Mouse (Mus musculus) cerebellum, postnatal 36 days (tissue): ENCODE data around the gene Rtca.

ENCODE experiments used
- DNase-seq, 2 experiments: peaks; one replicate each; pipeline ENCODE4 v3.0.0; 2021 to 2022; ENCODE audit warnings: mixed read lengths in 2 of 2

Rtca gene

DNA sequence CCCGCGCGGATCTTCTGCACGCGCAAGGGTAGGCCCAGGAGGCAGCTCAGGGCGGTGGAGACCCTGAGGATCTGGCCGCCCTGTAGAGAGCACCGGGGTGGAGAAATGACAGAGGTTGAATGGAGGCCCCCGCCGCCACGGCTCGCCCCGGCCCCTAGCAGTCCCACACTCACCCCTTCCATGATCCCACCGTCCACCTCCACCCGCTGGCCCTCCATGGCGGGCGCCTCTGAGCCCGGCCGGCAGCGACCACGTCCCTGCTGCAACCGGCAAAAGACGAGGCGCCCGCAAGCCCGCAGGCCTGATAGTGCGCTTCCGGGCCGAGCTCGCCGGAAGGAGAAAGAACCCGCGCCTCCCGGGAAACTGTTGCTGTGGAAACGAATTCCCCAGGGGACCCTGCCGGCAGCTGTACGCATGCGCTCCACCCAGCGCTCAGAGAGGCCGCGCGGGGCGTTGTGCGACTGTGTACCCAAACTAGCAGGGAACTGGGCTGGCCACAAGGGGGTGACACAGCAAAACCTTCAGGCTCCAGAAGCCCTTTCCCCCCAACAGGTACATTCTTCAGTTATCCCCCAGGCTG lies at the start of gene Rtca:
Gene Rtca (minus strand): TSS at position 437 of the 580 bp plus-strand sequence.
- peak; percentile 99 for DNase-seq

GRCm38 (mm10) chr3:116551362-116551761 lies 43.4 kb upstream of the Rtca start:
- DNase-seq, result no peak

DNA sequence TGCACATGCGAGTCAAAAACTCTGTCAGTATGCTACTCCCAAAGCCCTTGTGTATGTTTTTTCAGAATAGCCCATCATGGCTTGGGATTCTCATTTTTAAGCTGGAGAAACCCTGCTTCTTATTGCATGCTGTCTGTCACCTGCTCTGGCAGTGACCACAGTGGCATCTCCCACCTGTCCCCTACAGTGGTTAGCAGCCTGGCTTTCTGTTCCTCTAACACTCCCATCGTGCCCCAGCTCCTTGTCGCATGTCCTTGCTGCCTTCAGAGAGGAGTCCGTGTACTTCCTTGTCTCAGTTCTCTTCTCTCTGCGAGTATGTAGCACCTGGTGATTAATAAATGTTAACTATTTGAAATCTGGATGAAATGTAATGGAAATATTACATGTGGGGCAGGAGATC lies 39.4 kb upstream of the Rtca start:
- no peak for DNase-seq

DNA sequence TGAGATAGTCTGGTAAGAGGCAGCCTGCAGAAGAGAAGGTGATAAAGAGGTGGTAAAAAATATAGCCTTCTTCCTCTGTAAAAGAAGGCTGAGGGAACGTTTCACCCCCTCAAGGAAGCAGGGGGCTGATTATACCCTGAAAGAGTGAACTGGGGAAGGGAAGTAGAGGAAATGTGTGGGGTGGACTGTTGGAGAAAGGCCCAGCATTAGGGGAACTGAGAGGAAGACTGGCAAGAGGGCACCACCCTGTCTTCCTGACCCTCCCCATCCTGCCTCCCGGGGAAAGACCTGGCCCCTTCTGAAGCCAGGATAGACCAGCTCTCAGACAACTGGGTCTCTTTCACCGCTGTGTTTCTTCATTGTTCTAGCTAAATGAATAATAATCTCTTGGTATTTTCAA lies 34.5 kb upstream of the Rtca start:
- DNase-seq, result no peak

DNA sequence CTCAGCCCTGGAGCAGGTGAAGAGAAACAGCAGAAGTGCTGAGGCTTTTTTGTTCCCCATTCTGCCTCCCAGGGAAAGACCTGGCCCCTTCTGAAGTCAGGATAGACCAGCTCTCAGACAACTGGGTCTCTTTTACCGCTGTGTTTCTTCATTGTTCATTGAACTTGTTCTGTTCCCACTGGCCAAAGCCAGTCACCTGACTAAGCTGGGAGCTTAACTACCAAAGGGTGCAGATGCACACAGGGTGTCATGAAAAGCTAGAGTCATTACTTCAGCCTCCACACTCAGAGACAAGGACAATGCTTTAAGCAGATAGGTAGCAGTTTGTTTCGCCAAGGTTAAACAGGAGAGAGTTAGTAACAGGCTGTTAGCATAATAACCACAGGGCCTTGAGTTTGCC lies 34.1 kb upstream of the Rtca start:
- DNase-seq, result no peak

GRCm38 (mm10) chr3:116537200-116537573 lies 29.2 kb upstream of the Rtca start:
- no peak for DNase-seq

DNA sequence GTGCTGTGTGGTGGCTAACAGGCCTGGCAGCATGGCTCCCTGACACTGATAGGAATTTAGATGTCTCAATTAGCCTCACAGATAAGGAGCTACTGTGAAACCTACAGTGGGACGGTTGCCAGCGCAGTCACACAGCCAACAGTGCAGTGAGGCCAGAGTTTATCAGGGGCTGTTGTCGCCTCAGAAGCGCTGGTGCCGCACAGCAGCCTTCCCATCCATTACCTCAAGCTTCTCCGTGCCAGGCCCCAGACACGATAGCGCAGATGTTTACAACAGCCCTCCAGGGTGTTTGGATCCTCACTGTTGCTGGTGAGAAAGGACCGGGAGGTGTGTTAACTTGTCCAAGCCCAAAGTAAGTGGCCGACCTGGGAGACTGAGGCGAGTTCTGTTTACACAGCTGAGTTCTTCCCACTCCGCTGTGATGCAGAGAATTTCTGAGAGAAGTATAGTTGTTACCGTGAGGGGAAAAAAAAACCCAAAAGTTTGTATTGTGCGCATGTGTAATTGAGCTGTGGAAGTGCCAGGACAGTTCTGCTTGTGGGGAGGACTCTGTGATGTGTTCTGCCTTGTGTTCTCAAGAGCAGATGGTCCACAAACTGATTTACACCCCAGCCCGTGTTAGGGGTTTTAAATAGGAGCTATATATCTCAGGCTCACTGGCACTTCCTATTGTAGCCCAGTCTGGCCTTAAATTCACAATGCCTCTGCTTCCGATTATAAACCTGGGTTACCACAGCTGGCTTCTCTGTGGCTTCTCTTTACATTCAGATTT lies 28.6 kb upstream of the Rtca start:
- no peak for DNase-seq

DNA sequence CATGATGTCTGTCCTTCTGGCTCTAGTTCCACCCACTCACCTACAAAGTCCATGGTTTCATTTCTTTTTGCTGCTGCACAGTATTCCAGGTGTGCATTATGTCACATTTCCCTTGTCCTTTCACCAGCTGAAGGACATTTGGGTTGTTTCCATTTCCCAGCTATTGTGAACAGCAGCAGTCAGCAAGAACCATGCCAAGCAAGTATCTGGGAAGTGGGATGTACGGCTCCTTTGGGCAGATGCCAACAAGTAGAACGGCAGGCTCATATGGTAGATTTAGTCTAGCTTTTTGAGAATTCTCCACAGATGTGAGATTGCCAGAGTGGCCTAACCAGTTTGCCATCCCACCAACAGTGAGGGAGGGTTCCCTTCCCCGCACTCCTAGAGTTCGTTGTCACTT lies 22.8 kb upstream of the Rtca start:
- DNase-seq, result no peak

- DNase-seq, result no peak
Observed at GRCm38 (mm10) chr3:116529741-116530140, 21.7 kb upstream of the Rtca start.

GRCm38 (mm10) chr3:116520141-116520761 lies 12.2 kb upstream of the Rtca start:
- DNase-seq, result no peak

DNA sequence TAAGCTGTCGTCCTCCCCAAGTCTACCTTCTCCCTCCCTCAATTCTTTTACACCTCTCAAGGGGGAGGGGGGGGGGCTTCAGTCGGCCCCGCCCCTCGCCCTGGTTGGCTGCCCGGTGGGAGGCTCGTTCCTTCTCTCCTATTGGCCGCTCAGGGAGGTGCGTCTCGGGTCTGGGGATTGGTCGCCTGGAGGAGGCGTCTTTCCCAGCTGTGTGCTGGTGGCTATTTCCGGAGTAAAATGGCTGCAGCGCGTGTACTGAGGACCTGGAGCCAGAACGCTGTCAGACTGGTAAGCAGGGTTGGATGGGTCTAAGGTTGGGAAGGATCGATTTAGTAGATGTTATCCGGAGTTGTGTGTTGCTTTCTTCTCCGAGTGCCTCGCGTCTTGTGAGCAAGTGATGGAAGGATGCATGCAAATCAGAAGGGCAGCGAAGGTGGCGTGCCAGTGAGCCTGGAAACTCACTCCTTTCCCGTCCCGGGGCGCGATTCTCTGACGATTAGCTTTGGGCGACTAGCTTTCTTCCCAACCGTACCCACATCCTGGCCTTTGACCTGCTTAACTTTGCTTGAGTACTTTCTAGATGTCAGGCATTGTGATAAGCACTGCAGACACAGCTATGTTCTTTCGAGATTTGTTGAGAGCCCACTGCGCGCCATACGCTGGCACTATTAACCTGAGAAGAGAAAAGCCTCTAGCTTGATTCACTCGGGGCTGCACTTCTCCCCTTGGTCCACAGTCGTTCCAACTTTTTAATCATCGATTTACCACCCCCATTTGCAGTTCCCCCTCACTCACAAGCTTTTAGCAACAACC lies 5.1 kb upstream of the Rtca start, which contains the start of gene Dbt:
Gene Dbt (plus strand): TSS at position 167 of the 813 bp plus-strand sequence.
- DNase-seq, result peak; percentile 71 to 81

DNA sequence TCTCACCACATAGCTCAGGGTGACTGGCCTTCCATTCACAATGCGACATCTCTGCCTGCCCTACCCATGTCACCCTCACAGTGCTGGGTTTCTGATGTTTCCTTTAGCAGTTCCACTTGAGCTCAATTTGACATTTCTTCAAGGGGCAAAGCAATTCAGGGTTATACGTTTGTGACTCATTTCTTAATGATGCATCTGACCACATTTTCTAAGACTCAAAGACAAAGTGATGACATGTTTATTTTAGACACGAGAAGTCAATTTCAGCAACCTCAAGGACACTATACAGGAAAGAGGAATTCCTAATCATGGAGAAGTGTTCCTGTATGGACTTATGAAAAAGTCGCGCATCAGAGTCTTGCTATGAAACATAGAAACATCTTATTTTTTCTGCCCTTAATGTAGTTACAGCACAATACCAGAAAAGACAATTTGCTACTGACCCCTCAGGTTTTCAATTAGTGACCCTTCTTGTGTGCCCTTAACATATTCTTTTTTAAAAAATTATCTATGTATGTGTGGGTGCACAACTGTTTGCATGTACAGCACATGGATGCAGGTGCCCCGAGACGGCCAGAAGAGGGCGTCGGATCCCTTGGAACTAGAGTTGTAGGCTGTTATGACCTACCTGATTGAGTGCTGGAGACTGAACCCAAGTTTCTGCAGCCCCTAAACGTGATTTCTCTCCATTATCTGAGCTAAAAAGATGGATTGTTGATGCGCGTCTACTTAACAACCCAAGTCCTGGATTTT lies 4.3 kb upstream of the Rtca start:
- peak in 1 of 2 experiments; percentile 23 for DNase-seq

DNA sequence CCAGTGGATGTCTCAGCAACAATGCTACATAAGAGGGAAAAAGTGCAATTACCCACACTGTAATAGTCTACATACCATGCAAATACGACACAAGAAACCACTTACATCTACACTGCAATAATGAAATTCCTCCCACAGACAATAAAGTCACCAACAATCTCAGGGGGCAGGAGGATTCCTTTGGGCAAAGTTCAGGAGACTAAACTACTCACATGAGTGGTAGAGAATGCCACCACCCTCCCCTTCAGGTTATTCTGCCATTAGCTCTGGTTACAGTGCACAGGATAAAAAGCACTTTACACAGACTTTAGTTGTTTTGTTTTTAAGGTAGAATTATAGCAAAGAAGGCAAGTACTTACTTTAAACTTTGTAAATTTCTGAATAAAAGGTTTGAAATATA lies 12.3 kb downstream of the Rtca start:
- no peak for DNase-seq

GRCm38 (mm10) chr3:116493658-116494057 lies 14.3 kb downstream of the Rtca start:
- no peak for DNase-seq

DNA sequence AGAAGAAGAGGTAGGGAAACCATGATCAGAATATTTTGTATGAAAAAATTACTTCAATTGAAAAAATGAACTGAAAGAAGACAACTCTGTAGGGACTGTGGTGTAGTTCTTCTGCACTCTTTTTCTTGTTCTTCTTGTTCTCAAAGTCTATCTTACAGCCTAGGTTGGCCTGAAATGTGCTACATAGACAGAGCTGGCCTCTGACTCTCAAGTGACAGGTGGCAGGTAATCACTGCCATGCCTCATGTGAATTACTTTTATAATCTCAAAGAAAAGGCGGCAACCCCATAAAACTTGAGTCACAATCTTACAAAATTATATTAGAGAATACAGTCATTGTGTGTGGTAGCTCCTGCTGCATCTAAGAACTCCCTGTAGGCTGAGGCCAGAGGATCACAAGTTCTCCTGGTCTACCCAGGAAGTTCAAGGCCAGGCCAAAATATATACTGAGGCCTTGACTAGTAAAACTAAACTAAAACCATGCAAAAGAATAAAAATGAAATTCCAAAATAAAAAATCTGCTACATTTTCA lies 16.0 kb downstream of the Rtca start:
- DNase-seq, result no peak

GRCm38 (mm10) chr3:116490920-116491319 lies 17.1 kb downstream of the Rtca start:
- DNase-seq, result no peak

DNA sequence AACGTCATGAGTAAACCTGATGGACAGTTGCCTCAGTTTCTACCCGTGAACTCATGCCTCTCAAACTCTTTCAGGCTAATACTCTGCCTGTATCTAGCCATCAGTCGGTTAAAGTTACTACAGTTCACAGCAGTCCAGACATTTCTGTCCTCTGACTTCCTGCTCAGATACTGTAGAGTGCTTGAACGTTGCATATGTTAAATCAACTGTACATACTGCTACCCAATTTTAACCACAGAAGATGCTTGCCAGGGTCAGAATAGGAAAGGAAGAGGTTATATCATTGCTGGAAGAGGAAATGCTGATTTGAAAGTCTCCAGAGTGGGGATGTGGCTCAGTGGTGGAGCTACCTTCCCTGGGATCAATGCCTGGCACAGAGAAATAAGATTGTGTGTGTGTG lies 24.7 kb downstream of the Rtca start:
- no peak for DNase-seq

- DNase-seq, result no peak
Observed at GRCm38 (mm10) chr3:116482724-116483123, 25.3 kb downstream of the Rtca start.

GRCm38 (mm10) chr3:116480937-116481336 lies 27.1 kb downstream of the Rtca start:
- no peak for DNase-seq

- DNase-seq, result no peak
Observed at GRCm38 (mm10) chr3:116480119-116480518, 27.9 kb downstream of the Rtca start.

GRCm38 (mm10) chr3:116477351-116477750 lies 30.7 kb downstream of the Rtca start:
- no peak for DNase-seq

DNA sequence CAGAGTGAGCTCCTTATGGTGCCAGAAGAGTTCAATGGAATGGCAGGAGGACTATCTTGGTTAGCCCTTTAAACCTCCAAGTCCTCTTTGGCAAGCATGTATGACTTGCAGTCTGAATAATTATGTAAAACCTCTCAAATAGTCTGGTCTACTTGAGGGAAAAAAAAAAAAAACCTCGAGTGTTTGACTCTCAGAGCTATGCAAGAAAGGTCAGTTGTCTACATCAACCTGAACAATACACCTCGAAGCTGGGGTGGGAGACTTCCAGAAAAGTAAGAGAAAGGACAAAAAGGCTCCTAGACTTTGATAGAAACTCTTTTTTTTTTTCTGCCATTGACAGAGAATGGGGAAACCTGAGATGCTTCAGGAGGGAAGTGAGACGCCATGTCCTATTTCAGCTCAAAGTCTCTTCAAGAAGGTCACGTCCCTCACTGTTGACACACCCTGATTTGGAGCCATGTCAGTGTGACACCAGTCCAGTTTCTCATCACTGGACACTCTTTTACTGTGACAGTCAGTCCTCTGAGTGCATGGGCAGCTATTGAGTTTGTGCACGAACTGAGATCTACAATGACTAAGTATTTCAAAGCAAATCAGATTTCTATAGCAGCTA lies 31.2 kb downstream of the Rtca start:
- DNase-seq, result no peak
